ENCODE assay signal across 9 mouse cellular contexts in the genomic region with DNA sequence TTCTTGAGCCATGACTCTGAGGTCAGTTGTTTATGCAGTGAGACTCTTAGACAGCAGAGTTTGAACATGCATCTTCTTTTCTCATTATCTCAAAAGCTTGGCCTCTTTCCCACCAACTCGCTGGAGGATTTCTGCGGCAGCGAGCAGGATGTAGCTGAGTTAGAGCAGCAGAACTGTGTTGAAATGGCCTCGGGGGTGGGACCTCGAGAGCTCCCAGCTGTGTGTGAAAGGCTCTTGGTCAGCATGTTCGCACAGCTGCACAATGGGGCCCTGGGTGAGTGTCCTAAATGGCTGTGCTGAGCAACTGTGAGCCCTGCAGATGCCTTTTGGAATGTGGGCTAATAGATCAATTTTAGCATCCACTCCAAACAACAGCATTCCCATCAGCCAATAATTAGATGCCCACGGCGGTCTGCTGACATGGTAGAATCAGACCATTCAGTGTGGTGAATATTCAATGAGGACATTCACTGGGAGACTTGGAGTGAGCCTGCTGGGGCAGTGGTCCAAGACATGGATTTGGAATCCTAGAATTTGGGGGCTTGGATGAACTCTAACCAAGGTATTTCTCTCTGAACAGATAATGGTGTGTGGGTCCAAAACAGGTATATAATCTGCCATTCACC. TPM values are rescaled to one million over a fixed set of nuclear protein-coding genes. Genes with fewer than 3 reads are reported as not detected.
A peak's percentile ranks its signal among the peaks of the same experiment; 100 is the strongest.
DNase-seq lines count a peak whose midpoint lies in the region; ATAC-seq lines count a peak whose summit lies in the region.
"Had no signal": no experiment of that assay in that cellular context is flagged by ENCODE, and none has a peak within 500 bp of the region (broad histone marks: within the 10 kb centered on the region; RNA-seq: fewer than 3 reads in every experiment).

No protein-coding gene starts in this region.

- H3K4me2 ChIP-seq in hindbrain, embryonic 16.5 days (ENCODE audit: low read length), result peak overlapping the region; percentile 27

- H3K9me3 ChIP-seq in hindbrain, embryonic 16.5 days (ENCODE audit: control insufficient read depth, low read length), result no peaks in the 10 kb centered on the region

- H3K4me1 ChIP-seq in hindbrain, embryonic 16.5 days (ENCODE audit: control insufficient read depth, insufficient read depth, low read depth, low read length), result peaks cover 5% of the 10 kb centered on the region; the same call in 1 of the 2 replicates

- no peak overlapping the region for H3K27ac ChIP-seq in hindbrain, embryonic 16.5 days (ENCODE audit: low read depth, low read length)

- no peak overlapping the region for H3K4me3 ChIP-seq in hindbrain, embryonic 16.5 days (ENCODE audit: low read length)

- no peak overlapping the region; the same call in 1 of the 2 replicates for H3K9ac ChIP-seq in hindbrain, embryonic 16.5 days (ENCODE audit: low read depth, low read length)

- ATAC-seq in hindbrain, embryonic 16.5 days, result peak; percentile 85

- WGBS in hindbrain, embryonic 16.5 days, result 11% methylated on average over 8 of the region's 8 CpGs

- no peaks in the 10 kb centered on the region for H3K36me3 ChIP-seq in hindbrain, embryonic 16.5 days (ENCODE audit: control insufficient read depth, insufficient read depth, low read length)

- no peaks in the 10 kb centered on the region for H3K27me3 ChIP-seq in hindbrain, embryonic 16.5 days (replicated peaks; ENCODE audit: control insufficient read depth, insufficient read depth, low read length)

- peak; percentile 11 for DNase-seq in right cerebral cortex, postnatal 14 days
- DNase-seq in right cerebral cortex, postnatal 25 days, result no peak
- DNase-seq in gastrocnemius, adult 8-10 months (ENCODE audit: low spot score in 2 of 2), result peak; percentile 64 to 74
- peak; percentile 68 for DNase-seq in lung, postnatal 14 days
- peak; percentile 34 to 75 for DNase-seq in urinary bladder, postnatal 36 days (ENCODE audit: low spot score in 2 of 2)
- no peak for DNase-seq in cerebellum, adult 18-20 months
- DNase-seq in layer of hippocampus, postnatal 25 days (ENCODE audit: extremely low spot score in 1 of 2, low spot score in 1 of 2), result no peak

RNA-seq across cellular contexts. Expression of gene Gm6993, which starts 49.1 kb away (rescaled TPM):
- not detected for total RNA-seq in gastrocnemius, adult 8-10 months (2022)
- not detected in 2 replicates for polyA plus RNA-seq in hindbrain, embryonic 16.5 days (2015; fragmentation: Nextera tagmentation; extraction: Ambion mirVana)
- not detected for total RNA-seq in layer of hippocampus, postnatal 25 days (2021)
- polyA plus RNA-seq: large intestine, adult 2 months had no signal

Comparison
In these comparisons a context has a peak if more than half of its experiments do, and no peak if none do; other contexts are left out.
1. DNase-seq: peak in right cerebral cortex, postnatal 14 days (single experiment), gastrocnemius, adult 8-10 months (2 of 2), lung, postnatal 14 days (single experiment) and urinary bladder, postnatal 36 days (2 of 2); none in right cerebral cortex, postnatal 25 days (single experiment), cerebellum, adult 18-20 months (0 of 2) and layer of hippocampus, postnatal 25 days (0 of 2).